Mouse (Mus musculus): ENCODE data around the gene Slc4a11. TPM values are rescaled to one million over a fixed set of nuclear protein-coding genes. Genes with fewer than 3 reads are reported as not detected.
"Not testable (repeated sequence)": the region's sequence is repeated elsewhere in the genome, so short reads cannot be mapped to it uniquely, and the experiment has no call there.

The Slc4a11 gene
- total RNA-seq, 2 experiments from 2014 or later = 0.11 to 0.12 TPM

DNA sequence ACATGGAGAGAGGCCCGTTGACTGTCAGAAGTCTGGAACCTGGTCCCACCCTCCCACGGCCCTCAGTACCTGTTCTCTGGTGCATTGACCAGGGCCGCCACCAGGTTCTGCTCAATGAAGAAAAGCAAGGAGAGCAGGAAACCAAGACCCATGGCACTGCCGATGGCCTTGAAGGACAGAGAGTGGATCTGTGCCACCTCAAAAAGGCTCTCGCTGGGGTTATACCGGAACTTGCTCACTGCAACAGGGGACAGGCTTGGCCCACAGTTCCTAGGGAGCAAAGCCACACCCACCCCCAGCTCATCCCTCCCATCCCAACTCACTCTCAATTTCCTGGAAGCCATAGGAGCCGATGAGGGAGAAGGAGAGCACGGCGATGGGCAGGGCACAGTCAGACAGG lies 11.9 kb downstream of the Slc4a11 start:
- intact Hi-C loops (cut with DNase I; ENCODE audit: low total_unique reads) = no loop called here
- no peak for DNase-seq

DNA sequence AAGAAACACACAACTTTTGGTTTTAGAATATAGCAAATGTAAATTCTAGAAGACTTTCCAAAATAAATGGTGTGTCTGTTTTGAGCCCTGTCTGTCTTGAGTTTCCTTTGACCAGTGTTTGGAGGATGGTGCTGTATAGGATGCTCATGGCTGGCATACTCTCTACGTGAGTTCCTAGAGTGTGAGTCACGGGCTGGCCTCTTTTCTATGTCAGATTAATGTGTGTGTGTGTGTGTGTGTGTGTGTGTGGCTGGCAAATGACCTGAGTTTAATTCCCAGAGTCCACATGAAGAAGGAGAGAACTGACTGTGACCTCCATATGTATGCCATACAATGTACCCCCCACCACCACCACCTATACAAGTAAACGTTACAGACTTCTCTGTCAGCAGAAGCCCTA lies 15.8 kb downstream of the Slc4a11 start:
- intact Hi-C loops (cut with DNase I; ENCODE audit: low total_unique reads) = no loop called here
- no peak for DNase-seq

DNA sequence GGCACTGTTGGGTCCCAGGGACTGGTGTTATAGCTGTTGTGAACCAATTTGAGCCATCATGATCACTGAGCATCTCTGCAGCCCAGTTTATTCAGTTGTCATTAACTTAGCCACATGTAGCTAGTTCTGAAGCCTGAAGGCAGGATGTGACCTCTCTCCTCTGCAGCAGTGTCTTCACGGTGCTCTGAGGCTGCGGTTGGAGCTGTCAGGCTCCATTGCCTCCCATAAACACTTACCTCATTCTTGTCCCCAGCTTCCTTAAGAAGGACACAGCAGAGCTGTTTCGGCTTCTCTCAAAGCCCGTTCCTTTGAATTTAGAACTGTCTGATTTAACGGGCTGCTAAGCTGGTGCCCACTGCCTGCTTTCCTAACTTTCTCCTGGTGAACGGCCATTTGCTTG lies 17.4 kb downstream of the Slc4a11 start:
- no peak for DNase-seq
- intact Hi-C loops (cut with DNase I; ENCODE audit: low total_unique reads) = no loop called here

DNA sequence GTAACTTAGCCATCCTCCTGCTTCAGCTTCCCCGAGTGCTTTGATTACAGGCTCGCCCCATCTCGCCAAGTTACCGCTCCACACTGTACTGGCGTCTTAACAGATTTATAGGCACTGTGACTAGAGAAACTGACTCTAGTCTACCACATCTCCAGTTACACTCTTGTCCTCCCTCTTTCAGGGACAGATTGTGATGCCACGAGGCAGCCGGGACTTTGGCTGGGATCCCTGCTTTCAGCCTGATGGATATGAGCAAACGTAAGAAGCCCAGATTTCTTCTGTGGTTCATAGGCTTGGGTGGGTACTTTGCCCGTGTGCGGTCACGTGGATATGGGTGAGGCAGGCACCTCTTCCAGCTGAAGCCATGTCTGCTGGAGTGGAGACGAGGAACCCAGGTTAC lies 18.2 kb downstream of the Slc4a11 start:
- DNase-seq = no peak
- intact Hi-C loops (cut with DNase I; ENCODE audit: low total_unique reads) = no loop called here

DNA sequence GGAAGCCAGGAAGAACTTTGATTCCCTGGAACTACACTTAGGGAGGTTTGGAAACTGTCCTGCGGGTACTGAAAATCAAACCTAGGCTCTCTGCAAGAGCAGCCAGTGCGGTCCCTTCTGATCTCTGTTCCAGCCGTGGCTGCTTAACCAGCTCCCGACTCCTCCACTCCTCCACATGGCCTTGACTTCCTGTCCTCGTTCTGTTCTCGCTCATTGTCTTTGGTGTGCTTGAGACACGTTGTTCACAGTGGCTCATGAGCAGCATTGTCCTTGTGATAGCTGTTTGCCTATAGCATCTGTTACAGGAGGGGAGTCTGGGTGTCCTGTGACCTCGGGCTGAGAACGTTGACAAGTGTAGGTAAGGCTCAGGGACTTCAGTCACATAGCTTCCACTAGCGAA lies 20.1 kb downstream of the Slc4a11 start:
- DNase-seq = no peak
- intact Hi-C loops (cut with DNase I; ENCODE audit: low total_unique reads) = no loop called here

DNA sequence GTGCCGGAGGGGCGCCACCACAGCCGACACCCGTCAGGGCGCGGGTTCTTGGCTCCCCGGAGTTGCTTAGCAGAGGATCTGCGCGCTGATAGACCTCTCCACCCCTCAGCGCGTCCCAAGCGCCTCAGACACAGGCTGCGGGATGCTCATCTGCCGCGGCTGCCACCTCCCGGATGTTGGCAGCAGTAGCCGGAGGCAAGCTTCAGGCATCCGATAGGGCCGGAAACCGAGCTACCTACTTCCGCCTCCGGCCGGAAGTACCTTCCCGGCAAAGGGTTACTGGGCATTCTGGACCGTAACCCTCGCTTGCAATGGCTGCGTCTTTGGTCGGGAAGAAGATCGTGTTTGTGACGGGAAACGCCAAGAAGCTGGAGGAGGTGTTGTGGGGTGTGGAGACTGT lies 29.8 kb downstream of the Slc4a11 start, which contains the start of gene Itpa:
Gene Itpa (plus strand): TSS at position 52 of the 400 bp plus-strand sequence.
- DNase-seq = peak; percentile 89
- intact Hi-C loops (cut with DNase I; ENCODE audit: low total_unique reads) = no loop called here

DNA sequence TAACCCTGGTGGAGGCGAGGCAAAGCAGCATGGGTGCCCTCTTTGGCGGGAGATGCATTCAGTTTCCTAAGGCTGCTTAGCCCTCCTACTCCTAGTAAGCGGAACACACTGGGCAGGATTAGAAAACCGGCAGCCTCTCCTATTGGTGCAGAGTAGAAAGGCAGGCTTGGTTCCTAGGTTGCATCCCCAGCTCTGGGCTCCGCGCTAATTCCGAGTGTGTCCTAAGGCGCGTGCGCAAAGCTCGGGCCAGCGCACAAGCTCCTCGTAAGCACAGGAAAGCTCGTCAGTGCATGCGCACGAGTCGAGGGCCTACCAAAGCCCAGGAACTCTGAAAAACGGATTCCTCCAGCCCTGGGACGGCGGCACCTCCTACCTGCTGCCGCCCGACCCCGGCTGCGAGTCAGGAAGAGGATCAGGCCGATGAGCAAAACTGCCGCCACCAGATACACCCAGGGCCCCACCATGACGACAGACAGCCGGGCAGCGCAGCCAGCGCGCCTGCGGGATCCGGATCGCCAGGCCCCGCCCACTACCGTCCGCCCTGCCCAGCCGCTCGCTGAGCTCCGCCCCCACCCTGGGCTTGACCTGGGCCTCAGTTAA lies 33.1 kb downstream of the Slc4a11 start, which contains the start of gene Ddrgk1:
Gene Ddrgk1 (minus strand): TSS at position 558 of the 600 bp plus-strand sequence.
- peak; percentile 93 for DNase-seq
- intact Hi-C loops (cut with DNase I; ENCODE audit: low total_unique reads) = no loop called here

DNA sequence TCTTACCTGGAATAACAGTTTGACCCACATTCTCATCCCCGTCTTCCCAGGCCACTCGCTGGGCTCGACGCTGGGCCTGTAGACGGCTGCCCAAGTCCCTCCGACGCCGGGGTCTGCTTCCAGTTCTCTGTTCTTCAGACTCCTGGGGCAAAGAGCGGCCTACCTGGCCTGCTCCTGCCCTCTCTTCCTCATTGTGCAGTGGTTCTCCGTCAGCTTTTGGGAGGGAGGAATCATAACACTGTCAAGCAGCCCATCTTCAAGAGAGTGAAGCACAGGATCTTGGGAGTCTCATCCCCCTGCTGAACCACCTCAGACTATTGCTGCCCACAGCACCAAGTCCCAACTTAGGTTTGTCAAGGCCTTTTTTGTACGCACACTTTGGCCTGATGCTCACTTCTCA lies 34.0 kb downstream of the Slc4a11 start:
- intact Hi-C loops (cut with DNase I; ENCODE audit: low total_unique reads) = no loop called here
- DNase-seq = no peak

DNA sequence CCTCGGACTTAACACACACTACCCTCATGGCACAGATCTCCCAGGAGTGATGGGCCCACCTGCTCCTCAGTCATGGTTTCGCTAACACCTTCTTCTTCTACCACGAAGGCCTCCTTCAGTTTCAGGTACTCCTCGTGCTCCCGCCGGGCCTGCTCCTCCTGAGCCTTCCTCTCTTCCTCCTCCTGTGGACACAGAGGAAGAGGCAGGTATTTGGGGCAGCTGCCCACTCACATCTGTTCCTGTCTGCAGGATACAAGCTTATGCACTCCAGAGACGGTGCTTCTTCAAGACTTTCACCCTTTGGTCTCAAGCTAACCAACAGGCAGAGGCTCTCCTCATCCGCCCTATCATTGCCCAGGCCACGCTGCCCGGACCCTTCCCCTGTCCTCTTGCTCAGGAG lies 38.8 kb downstream of the Slc4a11 start:
- intact Hi-C loops (cut with DNase I; ENCODE audit: low total_unique reads) = no loop called here
- no peak for DNase-seq

DNA sequence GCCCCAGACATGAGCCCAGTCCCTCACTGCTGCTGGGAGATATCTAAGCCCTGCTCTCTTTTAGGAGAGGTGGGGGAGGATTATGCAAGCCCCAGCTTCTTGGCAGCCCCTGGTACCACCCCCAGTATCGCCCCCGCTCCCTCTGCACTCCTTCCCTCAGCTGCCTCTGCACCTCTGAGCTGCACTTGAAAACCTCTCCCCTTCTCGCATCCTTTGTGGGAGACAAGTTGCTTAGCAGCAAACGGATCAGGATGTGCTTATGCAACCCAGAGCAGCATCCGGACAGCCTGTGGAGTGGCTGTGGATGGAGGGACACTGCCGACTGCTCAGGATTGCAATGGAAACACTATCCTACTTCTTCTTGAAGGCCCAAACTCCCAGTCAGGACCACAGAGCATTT lies 39.8 kb downstream of the Slc4a11 start:
- DNase-seq = no peak
- intact Hi-C loops (cut with DNase I; ENCODE audit: low total_unique reads) = no loop called here

DNA sequence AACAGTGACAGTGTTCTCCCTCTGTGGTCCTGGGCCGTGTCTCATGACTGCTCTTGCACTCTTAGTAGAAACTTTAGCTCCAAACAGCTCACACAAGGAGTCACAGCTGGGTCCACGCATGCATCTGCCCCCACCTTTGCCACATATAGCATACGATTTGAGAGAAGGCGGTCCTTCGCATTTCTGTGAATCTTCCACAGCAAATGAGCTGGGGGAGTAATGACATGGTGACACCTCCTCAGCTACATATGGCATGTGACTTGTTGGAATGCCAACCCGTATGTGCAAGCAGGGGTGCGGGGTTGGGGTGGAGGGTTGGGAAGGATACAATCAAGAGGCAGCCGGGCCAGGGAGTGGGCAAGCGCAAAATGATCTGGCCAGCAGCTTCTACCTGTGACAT lies 40.8 kb downstream of the Slc4a11 start:
- no peak for DNase-seq
- intact Hi-C loops (cut with DNase I; ENCODE audit: low total_unique reads) = no loop called here

DNA sequence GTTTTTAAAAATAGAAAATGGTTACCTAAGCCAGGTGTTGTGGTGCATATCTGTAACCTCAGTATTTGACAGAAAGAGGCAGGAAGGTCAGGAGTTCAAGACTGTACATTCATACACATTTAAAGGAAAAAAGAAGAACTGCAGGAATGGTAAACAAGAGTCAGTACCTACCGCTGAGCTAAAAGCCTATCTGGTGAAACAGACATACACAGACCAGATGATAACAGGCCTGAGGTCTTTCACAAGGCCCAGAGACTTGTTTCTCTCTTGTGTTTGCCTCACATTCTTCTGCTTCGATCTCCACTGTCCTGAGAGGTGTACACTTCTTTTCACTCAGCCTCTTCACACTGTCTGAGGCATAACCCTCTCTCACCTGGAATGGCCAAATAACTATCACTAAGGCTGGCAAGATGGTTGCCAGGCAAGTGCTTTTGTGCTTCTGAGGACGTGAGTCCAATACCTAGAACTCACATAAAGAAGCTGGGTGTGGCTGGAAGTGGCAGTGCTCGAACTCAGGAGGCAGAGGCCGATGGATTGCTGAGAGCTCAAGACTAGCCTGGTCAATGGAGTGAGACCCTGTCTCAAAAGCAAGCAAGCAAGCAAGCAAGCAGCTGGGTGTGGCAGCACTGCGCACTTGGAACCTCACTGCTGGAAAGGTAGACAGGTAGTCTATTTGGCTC lies 41.5 kb downstream of the Slc4a11 start:
- DNase-seq = no peak
- intact Hi-C loops (cut with DNase I; ENCODE audit: low total_unique reads) = no loop called here

DNA sequence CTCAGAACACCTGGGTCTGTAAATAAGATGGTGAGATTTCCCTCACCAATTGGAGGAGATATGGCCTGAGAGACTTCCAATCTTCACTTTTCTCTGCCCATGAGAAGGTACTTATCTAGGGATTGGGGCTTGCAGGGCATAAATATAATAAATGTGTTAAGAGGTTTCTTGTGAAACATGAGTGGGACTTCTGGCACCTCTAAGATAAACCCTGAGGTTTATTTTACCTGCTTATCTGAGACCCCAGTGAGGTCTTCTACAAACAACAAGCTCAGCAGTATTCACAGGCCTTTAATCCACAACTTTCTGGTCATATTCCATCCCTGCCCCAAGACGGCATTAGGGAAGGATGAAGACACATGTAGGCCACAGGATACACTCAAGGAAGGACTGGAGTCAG lies 43.6 kb downstream of the Slc4a11 start:
- DNase-seq = no peak
- intact Hi-C loops (cut with DNase I; ENCODE audit: low total_unique reads) = no loop called here

DNA sequence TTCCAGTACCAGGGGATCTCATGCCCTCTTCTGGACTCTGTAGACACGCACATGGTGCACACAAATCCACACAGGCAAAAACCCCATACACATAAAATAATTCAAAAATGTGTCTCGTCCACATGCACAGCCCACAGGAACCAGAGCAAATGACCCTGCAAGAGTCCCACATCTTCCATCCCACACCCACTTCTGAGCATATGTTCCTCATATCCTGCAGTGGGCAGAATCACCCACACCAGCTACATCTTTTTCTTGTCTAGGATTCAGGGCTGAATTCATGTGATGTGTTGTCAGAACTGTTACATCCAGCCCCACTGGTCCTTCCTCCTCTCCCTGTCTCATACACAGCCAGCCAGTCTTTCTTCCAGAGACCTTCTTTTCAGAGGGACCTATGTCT lies 44.0 kb downstream of the Slc4a11 start:
- intact Hi-C loops (cut with DNase I; ENCODE audit: low total_unique reads) = no loop called here
- DNase-seq = no peak

DNA sequence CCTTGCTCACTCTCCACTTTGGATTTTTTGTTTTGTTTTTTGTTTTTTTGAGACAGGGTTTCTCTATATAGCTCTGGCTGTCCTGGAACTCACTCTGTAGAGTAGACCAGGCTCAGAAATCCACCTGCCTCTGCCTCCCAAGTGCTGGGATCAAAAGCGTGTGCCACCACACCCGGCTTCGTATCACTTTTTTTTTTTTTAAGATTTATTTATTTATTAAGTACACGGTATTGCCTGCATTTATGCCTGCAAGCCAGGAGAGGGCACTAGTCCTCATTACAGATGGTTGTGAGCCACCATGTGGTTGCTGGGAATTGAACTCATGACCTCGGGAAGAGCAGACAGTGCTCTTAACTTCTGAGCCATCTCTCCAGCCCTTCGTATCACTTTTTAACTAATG lies 48.3 kb downstream of the Slc4a11 start:
- DNase-seq; intact Hi-C loops (cut with DNase I; ENCODE audit: low total_unique reads): not testable (repeated sequence)

DNA sequence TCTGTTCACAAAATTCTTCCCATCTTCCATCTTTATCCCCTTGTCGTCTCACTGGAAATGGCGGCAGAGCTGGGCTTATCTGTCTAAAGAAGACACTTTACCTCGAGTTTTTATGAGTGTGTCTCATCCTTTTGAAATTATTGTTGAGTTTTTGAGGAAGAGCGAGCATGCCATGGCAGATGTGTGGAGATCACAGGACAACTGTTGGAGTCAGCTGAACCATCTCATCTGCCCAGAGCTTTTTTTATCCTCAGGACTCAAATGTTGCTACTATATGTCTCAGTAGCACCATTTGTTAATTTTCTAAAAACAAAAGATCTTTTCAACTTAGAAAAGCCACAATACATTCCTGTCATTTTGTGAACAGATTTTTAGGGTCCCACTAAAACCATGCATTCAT lies 52.1 kb downstream of the Slc4a11 start:
- intact Hi-C loops (cut with DNase I; ENCODE audit: low total_unique reads) = no loop called here
- DNase-seq = no peak

DNA sequence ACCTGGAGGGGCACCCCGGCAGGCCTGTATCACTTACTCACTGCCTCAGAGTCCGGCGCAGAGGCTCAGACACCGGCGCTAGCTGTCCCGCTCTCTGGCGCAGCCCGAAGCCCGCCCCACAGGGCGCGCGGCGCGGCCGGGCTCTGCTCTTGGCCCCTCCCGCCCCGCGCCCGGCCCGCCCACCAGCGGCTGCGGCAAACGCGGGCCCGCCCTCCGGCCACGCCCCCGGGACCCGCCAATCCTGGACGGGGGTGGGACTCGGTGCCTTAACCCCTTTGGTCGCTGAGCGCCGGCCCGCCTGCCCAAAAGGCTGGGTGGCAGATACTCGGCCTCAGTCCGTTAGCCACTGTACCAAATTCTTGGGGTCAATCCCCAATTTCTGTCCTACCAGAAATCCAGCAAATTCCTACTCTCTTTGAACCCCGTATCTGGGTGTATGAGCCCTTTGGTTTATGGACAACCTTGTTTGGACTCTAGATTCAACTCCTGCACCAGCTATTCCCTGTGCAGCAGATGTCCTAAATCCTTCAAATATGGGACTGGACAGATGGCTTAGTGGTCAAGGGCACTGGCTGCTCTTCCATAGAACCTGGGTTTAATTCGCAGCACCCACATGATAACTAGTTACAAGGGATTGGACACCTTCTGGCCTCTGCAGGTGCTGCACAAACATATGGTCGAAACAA lies 54.5 kb downstream of the Slc4a11 start, which contains the start of gene Lzts3:
Gene Lzts3 (minus strand): TSS at position 120 of the 686 bp plus-strand sequence.
- intact Hi-C loops (cut with DNase I; ENCODE audit: low total_unique reads) = no loop called here
- DNase-seq = peak; percentile 96

DNA sequence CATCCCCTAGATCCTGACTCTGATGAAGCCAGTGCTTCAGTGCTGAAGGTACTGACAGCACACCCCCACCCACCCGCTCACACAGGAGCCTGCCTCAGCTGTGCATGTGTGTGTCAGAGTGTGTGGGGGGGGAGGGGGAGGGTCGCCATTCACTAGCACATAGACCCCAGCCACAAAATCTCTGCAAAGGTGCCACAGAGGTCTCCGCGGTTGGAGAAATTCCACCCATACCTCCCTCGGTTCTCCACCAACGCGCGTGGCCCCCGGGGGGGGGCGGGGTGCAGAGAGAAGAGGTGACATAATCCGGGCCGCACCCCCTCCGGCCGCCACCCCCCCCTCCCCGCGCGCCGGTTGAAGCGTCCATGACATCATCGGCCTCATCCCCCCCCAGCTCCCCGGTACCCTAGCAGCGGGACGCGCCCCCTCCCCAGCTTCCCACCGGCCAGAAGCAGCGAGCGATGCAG lies 55.1 kb downstream of the Slc4a11 start:
- intact Hi-C loops (cut with DNase I; ENCODE audit: low total_unique reads) = no loop called here
- no peak for DNase-seq

DNA sequence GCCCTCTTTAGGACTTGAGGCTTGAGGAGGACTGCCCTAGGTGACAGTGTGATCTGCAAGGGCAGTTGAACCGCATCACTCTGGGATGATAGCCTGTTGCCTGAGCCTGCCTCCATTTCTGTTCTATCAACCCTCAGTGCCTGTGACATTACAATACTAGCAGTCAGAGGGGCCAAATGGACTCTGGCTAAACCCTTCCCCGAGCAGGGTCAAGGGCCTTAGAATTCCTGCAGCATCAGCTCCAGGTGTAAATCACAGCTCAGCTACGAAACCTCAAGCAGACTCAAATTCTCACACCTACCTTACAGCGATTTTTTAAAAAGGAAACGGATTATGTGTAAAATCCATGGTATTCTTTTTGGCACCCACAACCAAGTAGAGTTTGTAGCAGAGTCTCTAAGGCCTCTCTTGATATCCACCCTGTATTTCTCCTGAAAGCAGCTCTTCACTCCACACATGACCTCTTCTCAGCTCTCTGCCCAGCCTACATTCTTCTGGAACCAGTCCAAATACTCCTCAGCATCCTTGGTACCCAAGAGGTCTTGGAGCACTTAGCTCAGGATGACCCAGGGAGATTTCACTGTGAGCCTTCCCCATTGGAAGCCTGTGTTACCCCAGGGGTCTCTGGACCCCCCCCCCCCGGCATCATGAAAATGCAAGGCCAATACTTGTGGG lies 55.8 kb downstream of the Slc4a11 start:
- no peak for DNase-seq
- intact Hi-C loops (cut with DNase I; ENCODE audit: low total_unique reads) = no loop called here

DNA sequence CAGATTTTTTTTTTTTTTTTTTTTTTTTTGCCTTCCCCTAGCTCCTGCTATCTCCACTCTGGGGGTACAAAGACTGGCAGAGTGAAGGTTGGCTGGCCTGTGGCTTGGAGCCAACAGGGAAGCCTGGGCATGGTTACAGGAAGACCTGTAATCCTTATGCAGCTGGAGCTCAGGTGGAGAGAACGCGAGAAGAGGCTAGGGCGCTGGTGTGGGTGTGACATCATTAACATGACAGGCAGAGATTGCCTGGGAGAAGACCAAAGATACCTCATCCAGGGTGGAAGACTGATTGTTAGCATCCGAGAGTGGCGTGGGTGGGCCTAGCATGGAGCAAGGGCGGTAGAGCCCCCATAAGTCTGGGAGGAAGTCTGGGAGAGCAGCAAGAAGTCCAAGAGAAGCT lies 58.0 kb downstream of the Slc4a11 start:
- no peak for DNase-seq
- intact Hi-C loops (cut with DNase I; ENCODE audit: low total_unique reads) = no loop called here

All from gastrocnemius, postnatal 14 days (tissue).